Mouse (Mus musculus): ENCODE results near the gene Itgal. TPM values are rescaled to one million over a fixed set of nuclear protein-coding genes. Genes with fewer than 3 reads are reported as not detected.
A peak's percentile ranks its signal among the peaks of the same experiment; 100 is the strongest.
"Not testable (repeated sequence)": the region's sequence is repeated elsewhere in the genome, so short reads cannot be mapped to it uniquely, and the experiment has no call there.

Gene Itgal
- polyA plus RNA-seq, 1 experiment from 2014 or later, result 1.2 TPM

DNA sequence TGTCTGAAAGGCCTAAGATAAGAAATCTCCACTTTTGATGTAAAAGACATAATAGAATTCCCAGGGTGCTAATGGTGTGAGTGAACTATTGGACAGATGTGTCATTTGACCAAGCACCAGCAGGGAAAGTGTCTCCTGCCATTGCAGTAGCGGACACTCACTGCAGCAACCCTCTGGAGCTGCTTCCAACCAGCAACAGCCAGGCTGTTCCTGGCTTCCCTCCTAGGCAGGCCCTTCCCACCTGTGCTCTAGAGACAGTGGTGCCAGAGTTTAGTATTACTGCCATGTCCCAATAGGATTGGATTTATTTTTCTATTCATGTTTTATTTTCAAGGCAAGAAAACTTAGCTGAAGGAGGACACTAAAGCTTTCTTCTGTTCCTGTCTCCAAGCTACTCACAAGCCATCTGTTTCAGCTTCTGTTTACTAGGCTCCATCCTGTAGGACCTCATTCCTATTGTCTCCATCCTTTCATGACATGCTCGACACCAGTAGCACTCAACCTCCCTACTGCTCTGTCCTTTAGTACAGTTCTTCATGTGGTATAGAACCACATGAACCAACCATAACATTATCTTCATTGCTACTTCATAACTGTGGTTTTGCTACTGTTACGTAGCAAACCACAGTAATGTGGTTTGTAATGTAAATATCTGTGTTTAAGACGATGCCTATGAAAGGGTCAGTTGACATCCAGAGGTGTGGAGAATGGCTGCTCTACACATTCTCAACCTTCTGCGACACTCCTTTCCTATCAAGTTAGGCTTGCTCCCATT, 55.4 kb downstream of the Itgal start:
- Histone ChIP-seq H3K27me3 (ENCODE audit: control insufficient read depth, insufficient read depth, low read length) (no peaks in the 10 kb centered on the region), H3K9ac (ENCODE audit: low read length) (no peak overlapping the region), H3K4me1 (ENCODE audit: control insufficient read depth, insufficient read depth, low read length) (no peaks in the 10 kb centered on the region), H3K9me3 (ENCODE audit: control insufficient read depth, low read length) (no peaks in the 10 kb centered on the region), H3K27ac (ENCODE audit: low read depth, low read length) (no peak overlapping the region), H3K4me2 (ENCODE audit: low read depth) (no peak overlapping the region), H3K36me3 (ENCODE audit: control insufficient read depth, insufficient read depth, low read length) (no peaks in the 10 kb centered on the region), H3K4me3 (ENCODE audit: low read depth, low read length) (no peak overlapping the region)
- 92% methylated on average over 5 of the region's 5 CpGs for WGBS
- ATAC-seq (ENCODE audit: insufficient read depth, low FRiP score, low TSS enrichment) (no peak), DNase-seq (ENCODE audit: low spot score) (no peak)

DNA sequence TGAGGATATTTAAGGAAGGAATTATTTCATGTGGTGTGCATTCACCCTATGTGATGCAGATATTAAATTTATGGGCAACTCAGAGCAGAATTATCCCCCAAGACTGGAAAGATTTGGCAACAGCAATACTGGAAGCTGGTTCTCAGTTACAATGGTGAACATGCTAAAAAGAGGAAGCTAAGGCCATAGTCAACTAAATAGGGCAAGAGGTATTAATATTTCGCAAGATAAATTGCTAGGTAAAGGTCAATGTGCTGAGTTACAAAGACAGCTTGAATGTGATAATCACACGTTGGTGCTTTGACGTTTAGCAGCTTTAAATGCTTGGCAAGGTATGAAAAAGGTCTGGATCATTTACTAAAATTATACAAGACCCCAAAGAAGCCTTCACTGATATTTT, 59.7 kb downstream of the Itgal start:
- H3K36me3 ChIP-seq (ENCODE audit: control insufficient read depth, insufficient read depth, low read length), result no peaks in the 10 kb centered on the region
- no peak overlapping the region for H3K9ac ChIP-seq (ENCODE audit: low read length)
- H3K4me2 ChIP-seq (ENCODE audit: low read depth), result no peak overlapping the region
- ATAC-seq (ENCODE audit: insufficient read depth, low FRiP score, low TSS enrichment) (no peak), DNase-seq (ENCODE audit: low spot score) (no peak)
- WGBS, result 63% methylated on average over 3 of the region's 3 CpGs
- H3K4me3 ChIP-seq (ENCODE audit: low read depth, low read length), result no peak overlapping the region
- H3K27ac ChIP-seq (ENCODE audit: low read depth, low read length), result no peak overlapping the region
- H3K9me3 ChIP-seq (ENCODE audit: control insufficient read depth, low read length), result no peaks in the 10 kb centered on the region
- no peaks in the 10 kb centered on the region for H3K4me1 ChIP-seq (ENCODE audit: control insufficient read depth, insufficient read depth, low read length)
- no peaks in the 10 kb centered on the region for H3K27me3 ChIP-seq (ENCODE audit: control insufficient read depth, insufficient read depth, low read length)

DNA sequence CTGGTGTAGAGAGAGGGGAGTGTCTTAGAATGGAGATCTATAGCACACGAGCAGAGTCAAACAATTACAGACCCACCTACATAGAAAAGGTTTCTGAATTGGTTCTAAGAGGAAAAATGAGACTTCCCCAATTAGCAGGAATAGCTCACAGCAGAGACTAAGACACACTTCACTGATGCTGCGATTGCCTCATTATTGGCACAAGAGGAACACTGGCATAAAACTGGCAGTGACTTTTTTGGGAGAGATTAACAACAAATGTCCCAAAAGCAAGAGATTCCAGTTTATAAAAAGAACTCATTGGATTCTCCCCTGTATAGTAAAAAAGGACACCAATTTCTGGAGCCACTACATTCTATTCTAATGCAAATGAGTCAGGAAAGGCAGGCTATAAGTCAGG, 61.8 kb downstream of the Itgal start:
- no peak overlapping the region for H3K27ac ChIP-seq (ENCODE audit: low read depth, low read length)
- no peak overlapping the region for H3K4me3 ChIP-seq (ENCODE audit: low read depth, low read length)
- no peaks in the 10 kb centered on the region for H3K9me3 ChIP-seq (ENCODE audit: control insufficient read depth, low read length)
- H3K27me3 ChIP-seq (ENCODE audit: control insufficient read depth, insufficient read depth, low read length), result no peaks in the 10 kb centered on the region
- WGBS, result 73% methylated on average over 2 of the region's 2 CpGs
- no peaks in the 10 kb centered on the region for H3K4me1 ChIP-seq (ENCODE audit: control insufficient read depth, insufficient read depth, low read length)
- no peak overlapping the region for H3K9ac ChIP-seq (ENCODE audit: low read length)
- H3K4me2 ChIP-seq (ENCODE audit: low read depth), result no peak overlapping the region
- no peaks in the 10 kb centered on the region for H3K36me3 ChIP-seq (ENCODE audit: control insufficient read depth, insufficient read depth, low read length)
- ATAC-seq (ENCODE audit: insufficient read depth, low FRiP score, low TSS enrichment) (no peak), DNase-seq (ENCODE audit: low spot score) (no peak)

DNA sequence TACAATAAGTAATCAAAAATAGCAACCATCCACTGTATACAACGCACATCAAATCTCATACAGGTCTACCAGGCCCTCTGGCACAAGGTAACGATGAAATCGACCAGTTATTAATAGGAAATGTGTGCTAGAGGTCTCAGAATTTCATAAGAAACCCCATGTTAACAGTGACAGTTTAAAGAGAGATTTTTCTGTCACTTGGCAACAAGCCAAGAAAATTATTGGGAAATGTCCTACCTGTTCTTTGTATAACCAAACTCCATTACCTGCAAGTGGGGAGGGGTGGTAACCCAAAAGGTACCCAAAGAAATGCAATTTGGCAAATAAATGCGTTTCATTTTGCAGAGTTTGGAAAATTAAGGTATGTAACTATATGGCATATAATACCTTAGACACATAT, 62.4 kb downstream of the Itgal start:
- Histone ChIP-seq H3K27ac (ENCODE audit: low read depth, low read length) (no peak overlapping the region), H3K4me3 (ENCODE audit: low read depth, low read length) (no peak overlapping the region), H3K27me3 (ENCODE audit: control insufficient read depth, insufficient read depth, low read length) (peaks cover under 1% of the 10 kb centered on the region; the same call in 1 of the 2 replicates), H3K4me1 (ENCODE audit: control insufficient read depth, insufficient read depth, low read length) (no peaks in the 10 kb centered on the region), H3K9ac (ENCODE audit: low read length) (no peak overlapping the region), H3K9me3 (ENCODE audit: control insufficient read depth, low read length) (no peaks in the 10 kb centered on the region), H3K4me2 (ENCODE audit: low read depth) (no peak overlapping the region), H3K36me3 (ENCODE audit: control insufficient read depth, insufficient read depth, low read length) (no peaks in the 10 kb centered on the region)
- ATAC-seq (ENCODE audit: insufficient read depth, low FRiP score, low TSS enrichment), result no peak
- 76% methylated on average over 4 of the region's 4 CpGs for WGBS
- no peak for DNase-seq (ENCODE audit: low spot score)

DNA sequence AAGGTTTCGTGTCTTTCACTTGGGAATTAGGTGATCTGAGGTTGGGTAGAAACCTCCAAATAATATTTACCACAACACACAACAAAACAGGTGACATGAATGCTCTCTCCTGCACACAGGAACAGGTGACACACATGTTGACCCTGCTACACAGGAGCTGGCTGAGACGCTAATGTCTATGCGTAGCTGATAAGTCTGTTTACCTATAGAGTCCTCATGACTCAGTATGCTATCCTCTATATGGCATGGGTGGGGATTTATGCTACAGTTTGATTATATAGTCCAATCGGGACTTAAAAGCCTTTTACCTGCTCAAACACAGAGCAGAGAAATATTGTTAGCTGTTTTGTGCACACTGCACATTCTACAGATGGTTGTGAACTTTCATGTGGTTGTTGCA, 64.2 kb downstream of the Itgal start:
- H3K9me3 ChIP-seq (ENCODE audit: control insufficient read depth, low read length), result no peaks in the 10 kb centered on the region
- no peaks in the 10 kb centered on the region for H3K4me1 ChIP-seq (ENCODE audit: control insufficient read depth, insufficient read depth, low read length)
- no peak overlapping the region for H3K9ac ChIP-seq (ENCODE audit: low read length)
- H3K27ac ChIP-seq (ENCODE audit: low read depth, low read length), result no peak overlapping the region
- peaks cover 5% of the 10 kb centered on the region; the same call in 1 of the 2 replicates for H3K27me3 ChIP-seq (ENCODE audit: control insufficient read depth, insufficient read depth, low read length)
- no peak overlapping the region for H3K4me3 ChIP-seq (ENCODE audit: low read depth, low read length)
- H3K36me3 ChIP-seq (ENCODE audit: control insufficient read depth, insufficient read depth, low read length), result no peaks in the 10 kb centered on the region
- H3K4me2 ChIP-seq (ENCODE audit: low read depth), result no peak overlapping the region
- ATAC-seq (ENCODE audit: insufficient read depth, low FRiP score, low TSS enrichment) (no peak), DNase-seq (ENCODE audit: low spot score) (no peak)
- 81% methylated on average over 4 of the region's 4 CpGs for WGBS

DNA sequence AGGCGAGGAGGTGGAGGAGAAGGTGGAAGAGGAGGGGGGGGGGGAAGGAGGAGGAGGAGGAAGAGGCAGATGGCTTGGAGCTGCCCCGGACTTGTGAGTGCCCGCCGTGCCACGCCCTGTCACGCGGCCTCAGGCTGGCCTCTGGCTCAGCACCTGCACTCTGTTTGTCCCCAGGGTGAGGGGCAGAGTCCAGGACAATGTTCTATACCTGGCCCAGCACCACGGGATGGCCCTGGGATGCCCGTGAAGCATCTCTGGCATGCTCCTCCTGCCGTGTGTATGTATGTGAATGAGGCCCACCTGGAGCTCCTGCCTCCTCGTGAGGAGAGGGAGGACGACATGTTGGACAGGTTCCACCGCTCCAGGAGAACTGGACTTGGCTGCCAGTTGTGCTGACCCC, 65.4 kb downstream of the Itgal start:
- WGBS, result 69% methylated on average over 13 of the region's 13 CpGs
- no peak for ATAC-seq (ENCODE audit: insufficient read depth, low FRiP score, low TSS enrichment)
- DNase-seq (ENCODE audit: low spot score), result no peak

DNA sequence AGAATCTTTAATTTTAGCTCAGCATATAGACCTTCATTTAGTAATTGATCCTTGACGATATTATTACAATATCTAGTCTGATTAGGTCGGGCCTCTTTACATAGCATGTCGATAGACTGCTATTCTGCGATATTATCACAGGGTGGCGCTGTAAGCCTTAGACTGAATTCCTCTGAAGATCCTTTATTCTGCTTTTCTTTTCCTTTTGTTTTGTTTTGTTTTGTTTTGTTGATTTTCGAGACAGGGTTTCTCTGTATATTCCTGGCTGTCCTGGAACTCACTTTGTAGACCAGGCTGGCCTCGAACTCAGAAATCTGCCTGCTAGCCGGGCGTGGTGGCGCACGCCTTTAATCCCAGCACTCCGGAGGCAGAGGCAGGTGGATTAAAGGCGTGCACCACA, 66.4 kb downstream of the Itgal start:
- H3K4me1 ChIP-seq (ENCODE audit: control insufficient read depth, insufficient read depth, low read length); H3K9me3 ChIP-seq (ENCODE audit: control insufficient read depth, low read length); ATAC-seq (ENCODE audit: insufficient read depth, low FRiP score, low TSS enrichment); H3K36me3 ChIP-seq (ENCODE audit: control insufficient read depth, insufficient read depth, low read length); H3K4me3 ChIP-seq (ENCODE audit: low read depth, low read length); H3K27ac ChIP-seq (ENCODE audit: low read depth, low read length); H3K9ac ChIP-seq (ENCODE audit: low read length); H3K27me3 ChIP-seq (ENCODE audit: control insufficient read depth, insufficient read depth, low read length): not testable (repeated sequence)
- WGBS, result 26% methylated on average over 13 of the region's 13 CpGs
- peak; percentile 14 for DNase-seq (ENCODE audit: low spot score)
- H3K4me2 ChIP-seq (ENCODE audit: low read depth), result peak overlapping the region; percentile 30

More for the DNA sequence above, 65.4 kb downstream of the Itgal start:
- Histone ChIP-seq H3K27me3 (ENCODE audit: control insufficient read depth, insufficient read depth, low read length) (peaks cover 5% of the 10 kb centered on the region; the same call in 1 of the 2 replicates), H3K27ac (ENCODE audit: low read depth, low read length) (no peak overlapping the region), H3K4me2 (ENCODE audit: low read depth) (no peak overlapping the region), H3K9me3 (ENCODE audit: control insufficient read depth, low read length) (no peaks in the 10 kb centered on the region), H3K4me1 (ENCODE audit: control insufficient read depth, insufficient read depth, low read length) (no peaks in the 10 kb centered on the region), H3K36me3 (ENCODE audit: control insufficient read depth, insufficient read depth, low read length) (no peaks in the 10 kb centered on the region), H3K9ac (ENCODE audit: low read length) (no peak overlapping the region), H3K4me3 (ENCODE audit: low read depth, low read length) (no peak overlapping the region)

DNA sequence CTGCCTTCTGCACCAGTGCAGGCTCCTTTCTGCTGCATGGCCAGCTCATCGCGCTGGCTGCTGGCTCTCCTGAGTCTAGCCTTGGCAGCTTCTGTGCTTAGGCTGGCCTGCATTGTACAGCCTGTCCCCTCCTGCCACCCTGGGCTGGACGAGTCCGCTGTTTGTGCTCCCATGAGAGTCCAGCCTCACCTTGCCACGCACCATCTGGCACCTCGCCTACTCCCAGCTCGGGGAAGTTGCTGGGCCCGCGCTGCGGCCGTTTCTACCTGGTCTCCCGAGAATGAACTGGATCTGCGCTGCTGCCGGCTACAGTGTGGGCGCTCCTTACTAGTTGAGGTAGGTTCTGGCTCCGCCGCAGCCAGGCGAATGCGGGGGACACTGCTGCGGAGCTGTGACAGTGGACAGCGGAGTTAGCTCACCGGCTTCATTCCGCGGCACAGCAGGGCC, 67.4 kb downstream of the Itgal start:
- peaks cover 5% of the 10 kb centered on the region; the same call in 1 of the 2 replicates for H3K27me3 ChIP-seq (ENCODE audit: control insufficient read depth, insufficient read depth, low read length)
- H3K36me3 ChIP-seq (ENCODE audit: control insufficient read depth, insufficient read depth, low read length), result no peaks in the 10 kb centered on the region
- H3K9ac ChIP-seq (ENCODE audit: low read length), result peak overlapping the region; percentile 59
- ATAC-seq (ENCODE audit: insufficient read depth, low FRiP score, low TSS enrichment) (no peak), DNase-seq (ENCODE audit: low spot score) (peak; percentile 46)
- peak overlapping the region; percentile 62 for H3K4me2 ChIP-seq (ENCODE audit: low read depth)
- H3K27ac ChIP-seq (ENCODE audit: low read depth, low read length), result no peak overlapping the region
- H3K4me1 ChIP-seq (ENCODE audit: control insufficient read depth, insufficient read depth, low read length), result no peaks in the 10 kb centered on the region
- peak overlapping the region; percentile 33 for H3K4me3 ChIP-seq (ENCODE audit: low read depth, low read length)
- WGBS, result under 1% methylated on average over 24 of the region's 24 CpGs
- no peaks in the 10 kb centered on the region for H3K9me3 ChIP-seq (ENCODE audit: control insufficient read depth, low read length)

DNA sequence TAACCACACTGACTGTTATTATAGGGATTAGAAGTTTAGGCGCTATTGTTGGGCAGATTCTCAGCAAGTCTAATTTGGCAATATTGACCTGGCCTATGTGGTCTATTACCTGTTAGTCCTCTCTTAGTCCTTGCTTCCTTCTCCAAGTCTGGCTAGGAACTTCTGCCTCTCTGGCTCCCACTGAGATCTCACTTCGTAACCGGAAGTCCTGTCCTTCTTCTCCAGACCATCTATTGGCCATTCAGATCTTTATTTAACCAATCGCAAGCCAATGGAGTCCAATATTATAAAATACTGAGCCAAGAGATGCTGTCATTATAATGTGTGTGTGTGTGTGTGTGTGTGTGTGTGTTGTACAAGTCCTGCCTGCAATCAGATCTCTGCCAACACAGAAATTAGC, 68.1 kb downstream of the Itgal start:
- Histone ChIP-seq H3K9ac (ENCODE audit: low read length) (no peak overlapping the region), H3K36me3 (ENCODE audit: control insufficient read depth, insufficient read depth, low read length) (no peaks in the 10 kb centered on the region), H3K4me3 (ENCODE audit: low read depth, low read length) (peak overlapping the region; percentile 33; the same call in 1 of the 2 replicates), H3K27ac (ENCODE audit: low read depth, low read length) (no peak overlapping the region), H3K4me2 (ENCODE audit: low read depth) (peak overlapping the region; percentile 62; the same call in 1 of the 2 replicates), H3K4me1 (ENCODE audit: control insufficient read depth, insufficient read depth, low read length) (no peaks in the 10 kb centered on the region), H3K27me3 (ENCODE audit: control insufficient read depth, insufficient read depth, low read length) (peaks cover 5% of the 10 kb centered on the region; the same call in 1 of the 2 replicates), H3K9me3 (ENCODE audit: control insufficient read depth, low read length) (no peaks in the 10 kb centered on the region)
- no peak for DNase-seq (ENCODE audit: low spot score)
- ATAC-seq (ENCODE audit: insufficient read depth, low FRiP score, low TSS enrichment), result no peak
- 55% methylated on average over 4 of the region's 4 CpGs for WGBS

Data from neural tube, embryonic 11.5 days (tissue).